Mouse (Mus musculus) inflammation-experienced regulatory T-cells, adult 6 months (primary cell): ENCODE measurements around the gene Olfr1032. TPM values are rescaled to one million over a fixed set of nuclear protein-coding genes. Genes with fewer than 3 reads are reported as not detected.
"Not testable (repeated sequence)": the region's sequence is repeated elsewhere in the genome, so short reads cannot be mapped to it uniquely, and the experiment has no call there.

ENCODE experiments used
- ATAC-seq: one replicate; pipeline ENCODE4 v1.8.0; 2017
- polyA plus RNA-seq, 3 experiments: library from polyadenylated mRNA; unstranded; fragments of 100-300 nt; shearing (Covaris generic); gene quantifications; one replicate each; pipeline ENCODE4 v1.2.1; 2017

Olfr1032 gene
- not detected for polyA plus RNA-seq

DNA sequence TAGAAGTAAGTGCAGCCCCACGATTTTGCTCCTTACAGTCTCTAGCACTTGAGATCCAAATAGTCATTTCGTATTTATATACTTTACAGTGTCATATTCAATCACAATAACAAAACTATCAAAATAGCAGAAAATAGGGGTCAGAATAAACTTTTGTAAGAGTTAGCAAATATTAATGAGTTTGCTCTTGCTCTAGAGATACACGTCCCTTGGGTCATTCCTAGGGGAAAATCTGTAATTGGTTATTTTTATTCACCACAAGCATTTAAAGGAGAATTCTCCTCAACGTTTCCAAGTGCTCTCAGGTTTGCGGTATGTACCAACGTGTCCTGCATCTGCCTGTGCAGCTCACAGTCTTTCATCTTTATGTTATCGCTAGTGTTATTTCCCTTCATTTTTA, at the start of gene Olfr1032:
Gene Olfr1032, plus strand, starts transcription at position 301 of the 400 bp plus-strand sequence.
- ATAC-seq = no peak

DNA sequence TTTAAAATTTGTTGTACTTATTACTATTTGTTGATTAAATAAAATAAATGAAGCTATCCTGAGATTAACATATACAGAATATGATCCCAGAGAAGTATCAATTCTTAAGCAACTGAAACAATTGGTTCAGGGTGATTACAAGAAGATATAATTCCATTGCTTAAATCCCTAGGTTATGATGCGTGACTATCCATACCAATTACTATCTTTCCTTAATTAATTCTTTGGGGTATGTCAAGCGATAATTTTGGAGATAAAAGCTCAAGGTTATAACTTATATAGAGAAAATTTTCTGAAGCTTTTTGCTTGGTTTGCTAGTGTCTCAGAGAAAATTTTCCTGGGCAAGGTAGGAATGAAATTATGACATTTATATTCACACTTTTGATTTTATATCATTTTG, 31.7 kb upstream of the Olfr1032 start, which contains the start of gene Olfr1029:
Gene Olfr1029, plus strand, starts transcription at position 301 of the 400 bp plus-strand sequence.
- ATAC-seq = no peak

DNA sequence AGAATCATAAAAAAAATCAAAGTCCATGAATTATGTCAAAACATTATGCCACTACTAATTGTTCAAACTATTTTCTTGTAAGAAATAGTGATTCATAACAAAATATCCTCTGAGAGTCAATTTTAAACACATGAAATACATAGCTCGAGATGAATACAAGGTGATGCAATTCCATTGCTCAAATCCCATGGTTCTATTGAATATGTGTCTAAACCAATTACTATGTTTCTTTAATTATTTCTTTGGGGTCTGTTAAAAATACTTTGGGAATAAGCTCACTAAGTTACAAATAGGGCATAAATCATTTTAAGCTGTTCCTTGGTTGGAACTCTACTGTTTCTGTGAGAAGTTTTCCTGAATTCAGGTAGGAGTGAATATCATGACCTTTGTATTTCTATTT, 26.4 kb upstream of the Olfr1032 start, which contains the start of gene Olfr1030:
Gene Olfr1030, plus strand, starts transcription at position 301 of the 400 bp plus-strand sequence.
- no peak for ATAC-seq

DNA sequence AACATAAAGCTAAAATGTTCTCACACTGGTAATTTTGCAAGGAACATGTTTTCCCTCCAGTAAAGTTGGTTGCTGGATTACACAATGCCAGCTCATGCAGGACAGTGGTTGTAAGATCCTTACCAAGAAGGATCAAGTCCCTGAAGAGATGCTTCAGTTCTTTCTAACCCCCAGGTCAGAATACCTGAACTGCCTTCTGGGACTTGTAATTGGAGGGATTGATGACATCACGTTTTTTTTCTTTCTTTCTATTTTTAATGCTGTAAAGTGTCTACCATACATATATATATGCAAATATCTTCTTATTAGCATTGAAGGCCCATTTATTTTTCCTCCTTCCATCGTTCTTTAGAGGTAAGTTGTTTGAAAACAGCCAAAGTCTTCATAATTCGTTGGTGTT, 15.3 kb upstream of the Olfr1032 start, which contains the start of gene Olfr1031:
Gene Olfr1031, plus strand, starts transcription at position 301 of the 400 bp plus-strand sequence.
- no peak for ATAC-seq

DNA sequence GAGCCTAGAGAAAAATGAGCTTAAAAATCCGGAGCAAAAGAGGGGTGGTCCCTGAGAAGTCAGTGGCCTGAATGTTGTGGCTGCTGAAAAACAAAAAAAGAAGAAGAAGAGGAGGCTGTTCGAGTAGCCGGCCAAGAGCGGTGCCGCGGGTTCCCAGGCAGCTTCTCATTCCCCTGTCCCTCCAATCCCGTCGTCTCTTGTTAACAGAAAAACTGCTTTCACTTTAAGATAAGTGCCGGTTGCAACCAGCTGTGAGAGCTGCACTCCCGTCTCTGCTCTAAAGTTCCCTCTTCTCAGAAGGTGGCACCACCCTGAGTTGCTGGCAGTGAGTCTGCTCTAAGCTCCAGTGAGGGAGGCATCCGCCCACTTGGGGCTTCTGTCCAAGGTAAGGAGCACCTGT, 15.1 kb downstream of the Olfr1032 start, which contains the start of gene Olfr1033:
Gene Olfr1033, plus strand, starts transcription at position 228 of the 400 bp plus-strand sequence.
- ATAC-seq = not testable (repeated sequence)

DNA sequence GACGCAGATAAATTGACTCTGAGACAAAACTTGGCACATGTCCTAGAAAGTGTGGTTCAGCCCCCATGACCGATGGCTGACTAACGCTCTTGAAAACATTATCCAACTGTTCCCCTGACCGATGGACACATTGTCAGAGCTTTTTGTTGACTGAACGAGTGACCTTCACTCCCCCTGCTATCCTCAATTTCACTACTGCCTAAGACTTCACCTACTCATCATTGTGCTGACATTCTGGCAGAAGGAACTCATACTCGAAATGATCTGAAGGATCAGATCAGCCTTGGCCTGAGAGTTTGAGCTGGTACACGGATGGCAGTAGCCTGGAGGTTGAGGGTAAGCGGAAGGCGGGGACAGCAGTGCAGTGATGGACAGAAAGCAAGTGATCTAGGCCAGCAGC, 16.2 kb downstream of the Olfr1032 start:
- ATAC-seq = not testable (repeated sequence)

DNA sequence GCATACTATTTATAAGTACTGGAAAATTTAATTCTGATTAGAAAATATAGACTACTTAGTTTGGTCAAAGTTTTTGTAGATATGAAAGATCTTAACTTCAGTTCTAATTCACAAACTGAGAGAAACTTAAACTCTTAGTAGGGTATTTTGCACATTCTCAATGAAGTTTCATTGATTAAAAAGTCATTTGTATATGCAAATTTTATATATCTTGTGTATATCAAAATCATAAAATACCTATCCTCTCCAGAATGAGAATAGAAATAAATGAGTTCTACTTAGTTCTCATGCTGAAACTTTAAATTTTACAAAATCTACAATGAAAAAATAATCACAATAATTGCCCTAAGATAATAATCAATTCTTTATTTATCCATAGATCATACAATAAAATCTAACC, 40.2 kb downstream of the Olfr1032 start, which contains the start of gene Olfr1034:
Gene Olfr1034, plus strand, starts transcription at position 301 of the 400 bp plus-strand sequence.
- ATAC-seq = no peak

DNA sequence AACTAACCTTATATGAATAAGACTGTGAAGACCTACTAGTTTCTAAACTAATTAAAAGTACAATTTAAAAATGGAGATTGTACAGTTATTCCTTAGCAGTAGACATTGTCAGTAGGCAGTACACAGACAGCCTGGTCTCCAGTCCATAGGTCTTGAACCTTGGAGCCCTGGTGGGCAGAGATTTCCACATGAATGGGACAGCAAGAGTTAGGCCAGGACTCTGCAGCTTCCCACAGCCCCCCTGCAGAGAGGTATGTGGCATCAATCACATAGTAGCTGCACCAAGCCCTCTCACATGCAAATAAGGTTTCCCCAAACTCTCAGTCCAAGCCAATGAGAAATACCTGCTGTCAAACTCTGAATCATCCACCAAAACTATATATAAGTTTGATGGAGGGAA, 45.4 kb downstream of the Olfr1032 start:
- ATAC-seq = not testable (repeated sequence)

Other genes with a start within 250 kb of the Olfr1032 start
- not detected for gene Olfr1012, start 242.8 kb upstream of the Olfr1032 start, polyA plus RNA-seq
- not detected for gene Olfr1013, start 238.4 kb upstream of the Olfr1032 start, polyA plus RNA-seq
- gene Olfr1014, start 232.8 kb upstream of the Olfr1032 start, polyA plus RNA-seq = not detected
- gene Olfr1015, start 223.5 kb upstream of the Olfr1032 start, polyA plus RNA-seq = not detected
- not detected for gene Olfr1016, start 203.0 kb upstream of the Olfr1032 start, polyA plus RNA-seq
- not detected for gene Olfr1018, start 187.1 kb upstream of the Olfr1032 start, polyA plus RNA-seq
- gene Olfr1019, start 160.1 kb upstream of the Olfr1032 start, polyA plus RNA-seq = not detected
- not detected for gene Olfr1020, start 158.5 kb upstream of the Olfr1032 start, polyA plus RNA-seq
- not detected for gene Olfr1022, start 136.9 kb upstream of the Olfr1032 start, polyA plus RNA-seq
- not detected for gene Olfr1023, start 119.9 kb upstream of the Olfr1032 start, polyA plus RNA-seq
- not detected for gene Olfr1024, start 100.5 kb upstream of the Olfr1032 start, polyA plus RNA-seq
- gene Olfr1025-ps1, start 90.3 kb upstream of the Olfr1032 start, polyA plus RNA-seq = not detected
- not detected for gene Olfr1026, start 84.0 kb upstream of the Olfr1032 start, polyA plus RNA-seq
- not detected for gene Olfr1028, start 55.1 kb upstream of the Olfr1032 start, polyA plus RNA-seq
- gene Olfr1029, start 31.6 kb upstream of the Olfr1032 start, polyA plus RNA-seq = not detected
- not detected for gene Olfr1030, start 26.3 kb upstream of the Olfr1032 start, polyA plus RNA-seq
- not detected for gene Olfr1031, start 15.2 kb upstream of the Olfr1032 start, polyA plus RNA-seq
- 1 to 10 TPM in 1 of 3 experiments, not detected in 2; 1.2 TPM for gene Olfr1033, start 15.1 kb downstream of the Olfr1032 start, polyA plus RNA-seq
- gene Olfr1034, start 40.3 kb downstream of the Olfr1032 start, polyA plus RNA-seq = not detected
- not detected for gene Olfr1036, start 68.5 kb downstream of the Olfr1032 start, polyA plus RNA-seq
- gene Olfr1037, start 81.8 kb downstream of the Olfr1032 start, polyA plus RNA-seq = not detected
- not detected for gene Olfr1039, start 130.4 kb downstream of the Olfr1032 start, polyA plus RNA-seq
- not detected for gene Olfr1040, start 141.2 kb downstream of the Olfr1032 start, polyA plus RNA-seq
- gene Olfr1042, start 156.3 kb downstream of the Olfr1032 start, polyA plus RNA-seq = not detected
- gene Olfr1043, start 162.0 kb downstream of the Olfr1032 start, polyA plus RNA-seq = not detected
- not detected for gene Olfr1044, start 172.3 kb downstream of the Olfr1032 start, polyA plus RNA-seq
- gene Olfr52, start 180.1 kb downstream of the Olfr1032 start, polyA plus RNA-seq = not detected
- not detected for gene Olfr1045, start 197.5 kb downstream of the Olfr1032 start, polyA plus RNA-seq
- gene Olfr1046, start 213.8 kb downstream of the Olfr1032 start, polyA plus RNA-seq = not detected
- not detected for gene Olfr1047, start 225.9 kb downstream of the Olfr1032 start, polyA plus RNA-seq
- not detected for gene Olfr1048, start 234.7 kb downstream of the Olfr1032 start, polyA plus RNA-seq